Mouse (Mus musculus): ENCODE data around the gene Etfrf1. TPM values are rescaled to one million over a fixed set of nuclear protein-coding genes. Genes with fewer than 3 reads are reported as not detected.

Etfrf1 gene
- polyA plus RNA-seq, 1 experiment from 2014 or later, result 16.2 TPM

- H3K27me3 ChIP-seq, result 0 out of 2 replicates have a peak, but pooled peaks cover 5% of the 10 kb centered on the region
- no peak overlapping the region for H3K9ac ChIP-seq
- H3K4me3 ChIP-seq (replicated peaks), result no peak overlapping the region
- H3K36me3 ChIP-seq, result no peaks in the 10 kb centered on the region
- no peak for DNase-seq
- no peaks in the 10 kb centered on the region for H3K4me1 ChIP-seq (replicated peaks)
- no peak overlapping the region for H3K27ac ChIP-seq
- WGBS (ENCODE audit: insufficient replicate concordance), result 68% methylated on average over 7 of the region's 7 CpGs
- H3K4me2 ChIP-seq, result no peak overlapping the region
- no peak for ATAC-seq (ENCODE audit: low read depth)
- H3K9me3 ChIP-seq (replicated peaks), result no peaks in the 10 kb centered on the region
Observed at GRCm38 (mm10) chr6:145262314-145262713, 51.4 kb downstream of the Etfrf1 start.

Other genes with a start within 250 kb of the Etfrf1 start
- gene Bcat1, start 134.9 kb upstream of the Etfrf1 start, polyA plus RNA-seq (2015; fragmentation: Nextera tagmentation; extraction: Ambion mirVana), result 0.48 and 0.65 TPM in 2 replicates
- gene Lrmp, start 95.5 kb upstream of the Etfrf1 start, polyA plus RNA-seq (2015; fragmentation: Nextera tagmentation; extraction: Ambion mirVana), result 12.7 and 16.1 TPM in 2 replicates
- 0.10 and 0.13 TPM in 2 replicates for gene Casc1, start 129 bp upstream of the Etfrf1 start, polyA plus RNA-seq (2015; fragmentation: Nextera tagmentation; extraction: Ambion mirVana)
- gene Kras, start 39.1 kb downstream of the Etfrf1 start, polyA plus RNA-seq (2015; fragmentation: Nextera tagmentation; extraction: Ambion mirVana), result 55.0 and 64.1 TPM in 2 replicates